Mouse (Mus musculus): ENCODE measurements at regions not wholly inside any gene's neighbourhood (a gene's known extent, or its start where the extent isn't known, plus 50 kb on each side); places are given as distances from the start of the nearest gene placed in this dataset.

DNA sequence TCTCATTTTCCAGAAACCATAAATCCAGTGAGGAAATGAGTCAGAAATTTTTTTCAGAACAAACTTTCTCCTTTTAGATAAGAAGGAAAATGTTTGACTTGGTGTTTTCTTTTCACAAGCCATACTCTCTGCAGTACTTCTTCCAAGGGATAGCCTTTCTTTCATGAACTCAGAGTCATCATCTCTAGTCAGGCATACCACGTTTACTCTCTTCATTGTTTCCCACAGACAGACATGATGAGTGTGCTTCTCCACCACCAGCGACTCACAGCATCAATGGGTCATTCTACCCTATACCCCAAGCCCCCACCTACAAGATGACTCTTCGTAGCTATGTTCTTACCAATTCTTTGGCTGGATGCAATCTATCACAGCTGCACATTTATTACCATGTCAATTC, 97.1 kb upstream of the Zpld1 start:
- no peaks in the 10 kb centered on the region for H3K36me3 ChIP-seq (ENCODE audit: control insufficient read depth, insufficient read depth, low read length)
- no peaks in the 10 kb centered on the region for H3K4me1 ChIP-seq (replicated peaks; ENCODE audit: control insufficient read depth, insufficient read depth)
- H3K27me3 ChIP-seq (ENCODE audit: control insufficient read depth, insufficient read depth, low read length) = no peaks in the 10 kb centered on the region
- no peak overlapping the region for H3K9ac ChIP-seq (ENCODE audit: low read length)
- no peak for DNase-seq (ENCODE audit: low spot score)
- TF ChIP-seq CTCF (IDR thresholded peaks at IDR 0.05; ENCODE audit: low read depth) (no peak), EP300 (optimal IDR thresholded peaks at IDR 0.05) (no peak)
- no peak overlapping the region for H3K4me3 ChIP-seq (ENCODE audit: low read depth, low read length)
- no peak overlapping the region for H3K27ac ChIP-seq (replicated peaks)
- H3K4me2 ChIP-seq (replicated peaks; ENCODE audit: low read depth) = no peak overlapping the region
- no peaks in the 10 kb centered on the region for H3K9me3 ChIP-seq (ENCODE audit: control insufficient read depth, low read length)
- 60% methylated on average over 3 of the region's 3 CpGs for WGBS
- no peak for ATAC-seq (ENCODE audit: low FRiP score, low TSS enrichment)

DNA sequence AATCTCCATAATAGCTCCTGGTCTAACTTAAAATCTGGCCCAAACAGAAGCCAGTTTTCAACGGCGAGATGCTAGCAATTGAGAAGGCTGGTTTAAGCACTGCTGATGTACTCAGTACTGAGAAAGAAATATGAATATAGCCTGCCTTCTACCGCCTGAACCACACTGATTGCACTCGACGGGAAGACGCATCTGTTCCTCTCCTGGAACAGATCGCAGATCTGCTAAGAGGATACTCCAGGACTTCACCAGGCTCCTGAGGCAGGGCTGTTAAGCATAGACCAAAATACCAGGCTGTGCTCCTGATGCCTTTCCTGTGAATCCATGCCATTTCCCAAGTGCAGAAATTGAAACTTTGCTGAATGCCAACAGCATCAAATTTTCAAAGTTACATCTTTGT, 92.6 kb upstream of the Zpld1 start:
- H3K4me1 ChIP-seq (replicated peaks; ENCODE audit: control insufficient read depth, insufficient read depth) = no peaks in the 10 kb centered on the region
- no peaks in the 10 kb centered on the region for H3K27me3 ChIP-seq (ENCODE audit: control insufficient read depth, insufficient read depth, low read length)
- no peak overlapping the region for H3K27ac ChIP-seq (replicated peaks)
- H3K4me2 ChIP-seq (replicated peaks; ENCODE audit: low read depth) = no peak overlapping the region
- H3K36me3 ChIP-seq (ENCODE audit: control insufficient read depth, insufficient read depth, low read length) = no peaks in the 10 kb centered on the region
- H3K4me3 ChIP-seq (ENCODE audit: low read depth, low read length) = no peak overlapping the region
- TF ChIP-seq EP300 (optimal IDR thresholded peaks at IDR 0.05) (no peak), CTCF (IDR thresholded peaks at IDR 0.05; ENCODE audit: low read depth) (no peak)
- WGBS = 69% methylated on average over 7 of the region's 7 CpGs
- no peak overlapping the region for H3K9ac ChIP-seq (ENCODE audit: low read length)
- no peak for ATAC-seq (ENCODE audit: low FRiP score, low TSS enrichment)
- DNase-seq (ENCODE audit: low spot score) = no peak
- H3K9me3 ChIP-seq (ENCODE audit: control insufficient read depth, low read length) = no peaks in the 10 kb centered on the region

- Histone ChIP-seq H3K9ac (ENCODE audit: low read length) (no peak overlapping the region), H3K27ac (replicated peaks) (no peak overlapping the region), H3K9me3 (ENCODE audit: control insufficient read depth, low read length) (no peaks in the 10 kb centered on the region), H3K36me3 (ENCODE audit: control insufficient read depth, insufficient read depth, low read length) (no peaks in the 10 kb centered on the region), H3K27me3 (ENCODE audit: control insufficient read depth, insufficient read depth, low read length) (no peaks in the 10 kb centered on the region), H3K4me3 (ENCODE audit: low read depth, low read length) (no peak overlapping the region), H3K4me2 (replicated peaks; ENCODE audit: low read depth) (no peak overlapping the region), H3K4me1 (replicated peaks; ENCODE audit: control insufficient read depth, insufficient read depth) (no peaks in the 10 kb centered on the region)
- ATAC-seq (ENCODE audit: low FRiP score, low TSS enrichment) (no peak), DNase-seq (ENCODE audit: low spot score) (no peak)
- no peak for TF ChIP-seq EP300 (optimal IDR thresholded peaks at IDR 0.05)
- no peak for TF ChIP-seq CTCF (IDR thresholded peaks at IDR 0.05; ENCODE audit: low read depth)
- WGBS = 83% methylated on average over 7 of the region's 7 CpGs
Measured at GRCm38 (mm10) chr16:55379996-55380395, 82.2 kb upstream of the Zpld1 start.

- H3K27ac ChIP-seq (replicated peaks) = no peak overlapping the region
- H3K9ac ChIP-seq (ENCODE audit: low read length) = no peak overlapping the region
- no peak for TF ChIP-seq EP300 (optimal IDR thresholded peaks at IDR 0.05)
- TF ChIP-seq CTCF (IDR thresholded peaks at IDR 0.05; ENCODE audit: low read depth) = no peak
- H3K9me3 ChIP-seq (ENCODE audit: control insufficient read depth, low read length) = no peaks in the 10 kb centered on the region
- H3K4me2 ChIP-seq (replicated peaks; ENCODE audit: low read depth) = no peak overlapping the region
- DNase-seq (ENCODE audit: low spot score) = no peak
- no peak for ATAC-seq (ENCODE audit: low FRiP score, low TSS enrichment)
- no peak overlapping the region for H3K4me3 ChIP-seq (ENCODE audit: low read depth, low read length)
- H3K36me3 ChIP-seq (ENCODE audit: control insufficient read depth, insufficient read depth, low read length) = no peaks in the 10 kb centered on the region
- no peaks in the 10 kb centered on the region for H3K4me1 ChIP-seq (replicated peaks; ENCODE audit: control insufficient read depth, insufficient read depth)
- no peaks in the 10 kb centered on the region for H3K27me3 ChIP-seq (ENCODE audit: control insufficient read depth, insufficient read depth, low read length)
Measured at GRCm38 (mm10) chr16:55379189-55379588, 81.4 kb upstream of the Zpld1 start.

DNA sequence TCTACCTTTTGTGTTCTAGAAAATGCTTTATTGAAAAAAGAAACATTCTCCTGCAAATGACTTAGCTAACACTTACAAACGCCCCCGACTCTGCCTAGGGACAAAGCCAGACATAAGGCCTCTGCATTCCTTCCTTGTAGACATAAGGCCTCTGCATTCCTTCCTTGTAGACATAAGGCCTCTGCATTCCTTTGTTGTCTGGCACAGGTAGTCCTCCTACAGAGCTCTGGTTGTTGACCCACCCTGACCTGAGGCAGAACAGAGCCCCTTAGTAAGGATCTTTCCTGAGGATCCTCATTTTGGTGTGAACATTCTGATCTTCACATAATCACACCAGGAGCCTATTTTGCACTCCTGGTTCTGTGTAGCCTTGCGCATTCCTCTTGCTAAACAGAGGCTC, 80.9 kb upstream of the Zpld1 start:
- Histone ChIP-seq H3K27ac (replicated peaks) (no peak overlapping the region), H3K27me3 (ENCODE audit: control insufficient read depth, insufficient read depth, low read length) (no peaks in the 10 kb centered on the region), H3K36me3 (ENCODE audit: control insufficient read depth, insufficient read depth, low read length) (no peaks in the 10 kb centered on the region), H3K9ac (ENCODE audit: low read length) (no peak overlapping the region), H3K4me3 (ENCODE audit: low read depth, low read length) (no peak overlapping the region), H3K9me3 (ENCODE audit: control insufficient read depth, low read length) (no peaks in the 10 kb centered on the region), H3K4me1 (replicated peaks; ENCODE audit: control insufficient read depth, insufficient read depth) (no peaks in the 10 kb centered on the region), H3K4me2 (replicated peaks; ENCODE audit: low read depth) (no peak overlapping the region)
- ATAC-seq (ENCODE audit: low FRiP score, low TSS enrichment) (no peak), DNase-seq (ENCODE audit: low spot score) (no peak)
- TF ChIP-seq EP300 (optimal IDR thresholded peaks at IDR 0.05) = no peak
- no peak for TF ChIP-seq CTCF (IDR thresholded peaks at IDR 0.05; ENCODE audit: low read depth)
- 58% methylated on average over 3 of the region's 3 CpGs for WGBS

DNA sequence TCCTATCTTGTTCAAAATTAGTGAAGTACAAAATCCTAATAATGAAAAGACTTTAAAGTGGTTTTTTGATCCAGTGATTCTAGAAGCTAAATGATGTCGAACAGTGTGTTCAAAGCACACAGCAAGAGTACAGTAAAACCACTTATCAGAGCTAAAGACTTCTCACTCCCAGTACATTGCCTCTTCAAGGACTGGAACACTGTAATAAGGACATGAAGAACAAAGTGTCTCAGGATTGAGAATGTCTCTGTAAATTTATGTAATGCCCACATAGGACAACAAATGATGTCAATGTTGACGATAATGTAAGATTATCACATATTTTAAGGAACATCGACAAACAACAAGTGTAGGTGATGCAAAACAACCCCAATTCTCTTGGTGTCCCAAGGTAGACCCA, 78.1 kb upstream of the Zpld1 start:
- H3K27me3 ChIP-seq (ENCODE audit: control insufficient read depth, insufficient read depth, low read length) = no peaks in the 10 kb centered on the region
- TF ChIP-seq CTCF (IDR thresholded peaks at IDR 0.05; ENCODE audit: low read depth) (no peak), EP300 (optimal IDR thresholded peaks at IDR 0.05) (no peak)
- H3K4me3 ChIP-seq (ENCODE audit: low read depth, low read length) = no peak overlapping the region
- 93% methylated on average over 3 of the region's 3 CpGs for WGBS
- H3K4me2 ChIP-seq (replicated peaks; ENCODE audit: low read depth) = no peak overlapping the region
- H3K9ac ChIP-seq (ENCODE audit: low read length) = no peak overlapping the region
- ATAC-seq (ENCODE audit: low FRiP score, low TSS enrichment) (no peak), DNase-seq (ENCODE audit: low spot score) (no peak)
- no peaks in the 10 kb centered on the region for H3K9me3 ChIP-seq (ENCODE audit: control insufficient read depth, low read length)
- no peaks in the 10 kb centered on the region for H3K4me1 ChIP-seq (replicated peaks; ENCODE audit: control insufficient read depth, insufficient read depth)
- H3K36me3 ChIP-seq (ENCODE audit: control insufficient read depth, insufficient read depth, low read length) = no peaks in the 10 kb centered on the region
- no peak overlapping the region for H3K27ac ChIP-seq (replicated peaks)
